In the genomic region with DNA sequence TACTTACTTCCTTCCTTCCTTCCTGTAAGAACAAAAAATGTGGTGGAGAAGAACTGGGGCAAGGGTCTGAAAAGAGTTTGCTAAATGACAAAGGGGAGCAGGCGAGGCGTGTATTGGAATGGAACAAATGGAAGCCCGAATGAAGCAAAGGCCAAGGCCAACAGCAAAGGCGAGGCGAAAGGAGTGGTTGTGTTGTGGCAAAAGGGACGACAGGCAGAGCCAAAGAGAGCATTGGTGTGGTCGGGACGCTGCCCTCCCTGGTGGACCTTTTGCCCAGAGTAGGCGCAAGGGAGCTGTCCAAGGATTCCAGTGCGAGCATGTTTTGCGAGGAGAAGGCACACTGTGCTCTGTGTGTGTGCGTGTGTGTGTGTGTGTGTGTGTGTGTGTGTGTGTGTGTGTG, we compare ENCODE assay signal across 7 mouse cellular contexts.
DNase-seq lines count a peak whose midpoint lies in the region.

No protein-coding gene starts in this region.

- DNase-seq in CD4-positive helper T cell, adult 2 months (ENCODE audit: low read depth, low spot score) = peak; percentile 26
- DNase-seq in cerebellum, adult 11-12 months = peak; percentile 38
- peak; percentile 39 for DNase-seq in cerebellum, adult 9-11 months
- peak; percentile 36 for DNase-seq in induced T-regulatory cell, adult 2 months (ENCODE audit: low read depth)
- DNase-seq in layer of hippocampus, adult 9-11 months = peak; percentile 1
- DNase-seq in lung, postnatal 10 days = peak; percentile 1
- peak; percentile 1 for DNase-seq in testis, postnatal 14 days (ENCODE audit: low spot score)

Comparison
In these comparisons a context has a peak if more than half of its experiments do, and no peak if none do; other contexts are left out.
1. Peak in every context shown above with its lines: DNase-seq.